Mouse (Mus musculus): ENCODE measurements around the gene Sema3b.

DNA sequence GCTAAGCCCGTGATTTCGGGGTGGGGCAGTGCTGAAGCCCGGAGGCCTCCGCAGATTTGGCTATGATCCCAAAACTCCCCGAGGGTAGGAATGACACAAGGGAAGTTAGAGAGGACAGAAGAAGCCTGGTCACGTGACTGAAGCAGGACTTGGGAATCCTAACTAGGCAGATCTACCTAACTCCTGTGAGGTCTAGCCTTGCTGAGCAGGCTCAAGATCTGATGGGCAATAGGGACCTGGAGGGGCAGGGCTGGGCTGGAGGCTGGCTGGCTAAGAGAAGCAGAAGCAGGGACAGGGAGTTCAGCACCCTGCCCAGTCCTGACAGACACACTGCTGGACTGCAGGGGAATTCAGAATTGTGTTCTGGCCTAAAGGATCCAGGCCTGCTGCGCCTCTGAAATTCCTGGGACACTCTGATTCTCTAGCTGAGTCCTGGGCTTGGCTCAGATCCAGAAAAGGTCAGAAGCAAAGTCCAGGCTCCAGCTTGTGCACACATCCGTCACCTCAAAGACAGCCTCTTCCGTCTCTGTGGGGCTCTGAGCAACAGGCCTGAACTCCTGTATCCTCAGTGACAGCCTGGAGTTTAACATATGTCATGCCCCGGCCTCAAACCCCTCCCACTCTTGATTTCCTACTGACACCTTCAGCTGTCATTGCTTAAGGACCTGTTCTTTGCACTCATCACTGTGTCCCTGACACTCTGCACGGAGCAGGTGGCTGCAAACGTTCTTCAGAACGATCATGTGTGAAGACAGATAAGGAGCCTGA, 9.9 kb upstream of the Sema3b start:
- TF ChIP-seq CTCF (IDR thresholded peaks at IDR 0.05; ENCODE audit: insufficient read depth, low read length) (no peak), POLR2A (IDR thresholded peaks at IDR 0.05; ENCODE audit: borderline replicate concordance, extremely low read depth, low read depth, low read length) (no peak; the same call in 1 of the 2 replicates)

All from lung, adult 2 months (tissue).